Mouse (Mus musculus): ENCODE data around the gene Ahdc1.

The Ahdc1 gene

DNA sequence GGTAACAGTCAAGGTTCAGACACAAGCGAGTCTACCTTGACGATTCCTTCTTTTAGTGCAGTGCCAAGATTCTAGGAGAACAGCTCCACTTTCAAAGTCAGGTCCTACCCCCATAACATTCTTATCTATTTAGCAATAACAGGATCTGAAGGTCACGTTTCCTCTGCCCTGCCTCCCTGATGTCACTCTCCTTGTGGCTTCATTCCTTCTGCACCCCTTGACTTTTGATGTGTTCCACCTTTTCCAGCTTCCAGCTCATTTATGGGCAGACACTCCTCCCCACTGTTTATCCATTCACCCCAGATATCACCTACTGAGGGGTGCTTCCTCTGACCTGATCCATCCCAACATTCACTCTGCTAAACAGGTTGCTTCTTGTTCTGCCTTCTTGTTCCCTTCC is 116.0 kb downstream of the Ahdc1 start:
- DNase-seq (ENCODE audit: low spot score), result no peak
